Mouse (Mus musculus): ENCODE measurements at regions not wholly inside any gene's neighbourhood (a gene's known extent, or its start where the extent isn't known, plus 50 kb on each side); places are given as distances from the start of the nearest gene placed in this dataset.

DNA sequence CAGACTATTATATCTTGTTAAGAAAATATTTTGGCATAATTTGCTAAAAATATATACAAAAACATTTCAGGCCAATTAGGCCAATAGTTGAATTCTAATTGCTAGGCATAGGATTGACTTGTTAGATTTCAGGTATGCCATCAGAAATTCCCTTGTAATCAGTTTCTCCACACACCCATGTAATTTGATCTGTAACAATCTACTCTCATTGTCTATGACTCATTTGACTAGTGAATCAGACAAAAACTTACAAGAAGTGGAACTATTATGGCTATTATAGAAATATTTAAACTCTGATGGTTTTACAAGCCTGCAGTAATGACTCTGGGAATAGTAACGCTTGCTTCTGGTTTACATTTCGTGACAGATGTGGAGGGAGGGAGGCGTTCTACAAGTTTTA, 338.9 kb upstream of the Ptbp2 start:
- no peak for DNase-seq (ENCODE audit: low spot score)

DNA sequence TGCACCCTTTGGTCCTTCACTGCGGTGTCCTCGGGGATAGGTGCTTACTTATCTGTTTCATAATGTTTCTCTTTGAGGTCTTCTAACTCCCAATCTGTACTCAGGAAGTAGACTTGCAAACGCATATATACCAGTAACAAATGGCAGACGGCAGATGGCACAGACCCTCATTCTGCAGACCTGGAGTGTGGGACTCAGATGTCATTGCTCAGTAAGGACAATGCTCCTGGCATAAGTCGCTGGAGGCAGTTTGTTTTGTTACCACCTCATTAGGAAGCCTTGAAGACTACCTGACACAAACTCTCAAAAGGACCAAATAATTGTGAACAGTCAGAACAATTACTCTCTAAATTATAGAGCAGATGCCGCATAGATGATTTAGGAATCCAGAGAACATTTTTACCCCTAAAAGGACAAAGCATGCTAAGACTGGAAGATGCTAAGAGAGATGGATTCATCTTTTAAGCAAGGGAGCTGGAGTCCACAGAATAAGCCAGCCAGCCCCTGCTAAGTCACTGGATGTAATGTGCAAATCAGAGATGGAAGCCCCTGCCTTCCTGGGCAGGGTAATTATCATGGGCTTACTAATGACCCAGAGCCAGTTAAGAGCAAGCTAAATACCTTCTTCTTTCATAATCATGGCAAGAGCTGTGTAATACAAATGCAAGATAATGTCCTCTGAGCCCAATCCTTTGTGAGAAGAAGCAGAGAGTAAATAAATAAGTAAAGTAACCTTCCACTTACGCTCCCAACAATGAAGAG, 299.1 kb upstream of the Ptbp2 start:
- no peak for DNase-seq (ENCODE audit: low spot score)

DNA sequence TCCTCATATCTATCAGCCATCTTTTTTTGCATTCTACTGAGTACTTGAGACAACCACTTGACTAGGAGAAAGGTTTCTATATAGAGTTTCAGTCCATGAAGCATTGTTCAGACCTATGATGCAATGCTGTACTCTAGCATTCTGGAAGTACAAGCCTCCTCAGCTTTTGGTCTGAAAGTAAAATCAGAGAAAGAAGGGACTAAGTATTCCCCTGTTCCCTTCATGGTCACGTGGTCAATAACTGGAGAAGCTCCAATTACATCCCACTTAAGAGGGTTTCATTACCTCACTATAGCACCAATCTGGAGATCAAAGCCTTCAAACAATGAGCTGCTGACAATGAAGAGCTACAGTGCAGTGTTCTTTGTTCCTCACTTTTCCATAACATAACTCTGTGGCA, 289.3 kb upstream of the Ptbp2 start:
- no peak for DNase-seq (ENCODE audit: low spot score)

DNA sequence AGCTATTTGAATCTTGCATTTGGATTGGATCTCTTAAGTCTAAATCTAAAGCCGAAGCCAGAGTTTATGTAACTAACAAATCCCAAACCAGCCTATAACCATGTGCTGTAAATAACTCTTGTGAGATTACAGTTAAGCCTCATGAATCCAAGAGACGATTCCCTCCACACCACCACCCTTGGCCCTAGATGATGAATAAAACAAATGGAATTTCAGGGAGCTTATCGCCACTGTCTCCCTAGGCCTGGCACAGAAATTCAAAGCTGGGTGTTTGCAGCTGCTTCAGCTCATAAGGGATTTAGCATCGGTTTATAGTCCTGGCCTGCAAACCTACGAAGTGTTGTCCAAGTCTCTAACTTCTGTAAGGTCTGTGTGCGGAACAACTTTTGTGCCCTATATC, 281.4 kb upstream of the Ptbp2 start:
- peak; percentile 11 for DNase-seq (ENCODE audit: low spot score)

DNA sequence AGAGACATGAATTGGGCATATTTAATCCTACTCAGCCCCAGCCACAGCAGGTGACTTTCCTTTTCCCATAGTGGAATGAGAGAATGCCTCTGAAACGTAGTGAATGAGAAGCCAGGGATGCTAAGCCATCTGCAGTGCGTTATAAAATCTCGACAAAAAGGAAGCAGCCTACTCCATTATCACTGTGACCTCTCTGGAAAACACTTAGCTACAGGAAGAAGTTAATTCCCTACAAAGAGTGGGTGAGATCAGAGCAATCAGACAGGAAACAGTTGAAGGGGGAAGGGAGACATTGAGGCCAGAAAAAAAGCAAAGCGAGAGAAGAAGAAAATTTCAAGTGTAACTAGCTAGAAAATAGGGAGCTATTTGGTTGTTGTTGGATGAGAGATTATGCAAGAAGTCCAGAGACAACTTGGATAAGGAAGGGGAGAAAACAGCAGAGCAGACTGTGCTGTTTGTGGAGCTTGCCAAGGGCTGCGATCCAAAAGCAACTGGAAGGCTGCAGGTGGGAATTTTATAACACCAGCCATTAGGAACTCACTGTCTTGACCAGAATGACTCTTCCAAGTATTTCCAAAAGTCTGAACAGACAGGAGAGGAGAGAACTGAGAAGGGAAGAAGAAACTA, 280.7 kb upstream of the Ptbp2 start:
- DNase-seq (ENCODE audit: low spot score) = peak; percentile 20

DNA sequence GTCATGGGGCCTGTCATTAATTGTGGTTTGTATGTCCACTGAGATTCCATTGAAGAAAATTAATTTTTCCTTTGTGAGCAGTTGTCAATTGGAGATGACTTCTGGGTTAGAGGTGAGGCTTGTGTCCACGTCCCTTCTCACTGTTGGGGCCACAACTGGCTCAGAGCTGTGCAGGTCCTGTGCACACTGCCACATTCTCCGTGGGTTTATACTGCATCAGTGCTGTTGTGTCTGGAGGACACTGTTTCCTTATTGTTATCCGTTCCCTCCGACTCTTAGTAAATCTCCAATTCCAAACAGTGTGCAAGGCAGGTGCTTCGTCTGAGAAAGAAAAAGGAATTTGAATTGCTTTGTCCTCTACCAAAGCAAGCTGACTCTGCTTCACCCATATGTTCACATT, 278.0 kb upstream of the Ptbp2 start:
- DNase-seq (ENCODE audit: low spot score) = no peak

DNA sequence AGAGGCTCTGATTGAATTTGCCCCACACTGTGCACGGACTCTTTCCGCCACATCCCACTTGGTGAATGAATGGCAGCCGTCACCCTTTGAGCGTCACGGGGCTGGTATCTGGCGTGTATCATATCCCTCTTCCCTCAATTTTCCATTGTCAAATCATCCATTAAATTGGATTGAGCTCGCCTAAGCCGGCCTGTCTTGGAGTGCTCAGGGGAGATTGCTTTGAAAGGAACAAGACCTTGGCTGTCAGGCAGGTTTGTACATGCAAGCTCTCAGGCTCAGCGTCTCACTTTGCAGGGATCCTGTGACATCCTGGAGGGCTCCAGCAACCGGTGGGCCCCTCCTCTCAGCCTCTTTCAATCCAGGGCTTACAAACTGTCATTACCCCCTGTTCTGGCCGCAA, 275.7 kb upstream of the Ptbp2 start:
- no peak for DNase-seq (ENCODE audit: low spot score)

DNA sequence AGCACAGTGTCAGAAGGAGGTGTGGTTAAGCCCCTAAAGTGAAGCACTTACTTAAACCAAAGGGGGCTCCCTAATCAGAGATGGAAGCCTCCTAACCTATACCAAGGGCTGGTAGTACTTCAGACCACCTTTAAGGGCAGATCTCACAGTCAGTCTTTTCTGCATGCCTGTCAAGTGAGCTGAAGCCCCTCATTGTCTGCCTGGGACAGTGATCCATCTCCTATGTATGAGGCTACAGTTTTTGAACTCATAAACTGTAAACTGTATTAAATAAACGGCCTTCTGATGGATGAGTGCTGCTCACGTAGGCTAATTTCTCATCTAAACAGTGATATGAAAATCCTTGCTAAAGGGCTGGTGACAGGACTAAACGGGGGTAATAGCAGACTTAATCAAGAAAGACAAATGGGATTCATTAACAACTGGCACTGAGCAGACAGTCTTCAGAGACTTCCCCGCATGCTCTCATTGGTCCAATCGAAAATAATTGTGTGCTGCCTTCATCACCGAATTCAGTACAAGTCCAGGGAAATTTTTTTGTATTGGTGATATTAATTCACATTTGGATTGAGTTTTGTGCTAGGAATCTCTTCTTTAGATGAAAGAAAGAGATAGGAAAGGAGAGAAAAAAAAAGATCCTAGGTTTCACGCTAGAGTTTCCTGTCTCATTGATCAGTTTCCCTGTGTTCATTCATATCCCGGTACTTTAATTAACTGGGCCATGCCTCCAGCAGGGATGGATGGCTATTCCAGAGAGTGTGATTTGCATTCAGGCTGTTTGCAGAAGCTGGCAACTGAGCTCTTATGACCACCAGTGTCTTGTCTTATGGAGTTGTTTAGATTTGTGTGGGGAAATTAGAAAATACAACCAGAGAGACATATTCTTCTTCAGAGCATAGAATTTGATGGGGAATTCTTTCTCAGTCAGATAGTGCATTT, 271.2 kb upstream of the Ptbp2 start:
- no peak for DNase-seq (ENCODE audit: low spot score)

DNA sequence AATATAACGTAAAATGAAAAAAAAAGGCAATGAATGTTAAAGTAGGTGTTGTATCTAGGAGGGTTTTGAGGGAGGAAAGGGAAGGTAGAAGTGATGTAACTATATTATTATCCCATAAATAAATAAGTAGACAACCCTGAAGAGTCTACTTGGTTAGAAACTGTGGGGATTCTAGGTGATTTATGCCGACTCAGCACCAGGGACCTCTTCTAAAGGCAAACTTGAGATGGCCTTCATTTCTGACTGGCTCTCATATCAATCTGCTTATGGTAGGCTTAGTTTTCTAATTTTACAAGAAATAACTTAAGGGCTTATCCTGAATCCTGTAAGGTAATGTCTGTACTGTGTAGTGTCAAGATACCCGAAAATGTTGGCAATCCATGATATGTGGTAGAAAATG, 263.0 kb upstream of the Ptbp2 start:
- no peak for DNase-seq (ENCODE audit: low spot score)

DNA sequence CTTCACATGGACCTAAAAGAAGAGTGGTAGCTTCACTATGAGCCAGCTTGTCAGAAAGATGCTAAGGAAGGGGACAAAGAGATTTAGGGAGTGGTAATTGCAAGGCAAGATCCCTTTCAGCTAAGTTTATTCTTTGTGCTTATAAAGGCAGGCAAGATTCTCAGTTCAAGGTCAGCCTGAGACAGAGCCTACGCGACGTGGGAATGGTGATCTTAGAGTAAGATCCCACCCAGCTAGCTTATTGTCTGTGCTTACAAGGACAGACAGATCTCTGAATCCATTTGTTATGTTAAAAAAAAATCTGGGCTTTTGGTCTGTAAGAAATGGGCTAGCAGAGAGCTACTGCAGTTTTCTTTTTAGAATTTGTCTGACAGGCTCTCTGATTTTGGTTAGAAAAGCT, 253.3 kb upstream of the Ptbp2 start:
- DNase-seq (ENCODE audit: low spot score) = no peak

DNA sequence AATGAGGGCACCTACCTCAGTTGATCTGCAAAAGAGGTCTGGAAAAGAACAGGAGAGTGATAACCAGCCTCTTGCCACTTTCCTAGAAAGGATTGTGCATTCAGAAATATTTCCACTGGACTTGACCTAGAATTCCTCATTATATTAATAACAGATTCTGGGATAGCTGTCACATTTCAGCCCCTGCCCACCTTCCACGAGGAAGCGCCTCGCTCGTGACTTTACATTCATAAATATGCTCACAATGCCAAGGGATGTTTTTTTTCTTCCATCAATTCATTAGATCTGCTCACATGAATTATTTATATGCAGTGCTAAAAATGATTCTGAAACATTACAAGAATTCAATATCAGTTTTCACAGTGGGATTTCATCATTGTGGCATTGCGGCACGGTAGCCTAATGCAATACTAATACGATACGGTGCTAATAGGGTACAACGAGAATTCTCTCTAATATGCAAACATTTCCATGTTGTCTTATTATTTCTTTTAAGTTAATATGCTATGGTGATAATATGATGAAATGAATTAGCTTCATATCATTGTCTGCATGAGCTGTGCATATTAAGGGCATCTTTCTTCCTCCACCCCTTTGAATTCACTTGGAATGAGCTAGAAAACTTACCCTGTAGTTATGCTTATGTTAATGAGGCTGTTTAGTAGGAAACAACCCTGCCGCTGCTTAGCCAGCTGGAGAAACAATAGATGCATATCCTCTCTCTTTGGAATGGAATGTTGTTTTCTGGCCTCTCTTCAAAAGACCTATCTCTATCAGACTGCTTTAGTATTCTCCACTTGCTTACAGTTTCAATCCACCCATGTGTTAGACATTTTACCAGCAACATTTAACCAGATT, 235.8 kb upstream of the Ptbp2 start:
- no peak for DNase-seq (ENCODE audit: low spot score)

DNA sequence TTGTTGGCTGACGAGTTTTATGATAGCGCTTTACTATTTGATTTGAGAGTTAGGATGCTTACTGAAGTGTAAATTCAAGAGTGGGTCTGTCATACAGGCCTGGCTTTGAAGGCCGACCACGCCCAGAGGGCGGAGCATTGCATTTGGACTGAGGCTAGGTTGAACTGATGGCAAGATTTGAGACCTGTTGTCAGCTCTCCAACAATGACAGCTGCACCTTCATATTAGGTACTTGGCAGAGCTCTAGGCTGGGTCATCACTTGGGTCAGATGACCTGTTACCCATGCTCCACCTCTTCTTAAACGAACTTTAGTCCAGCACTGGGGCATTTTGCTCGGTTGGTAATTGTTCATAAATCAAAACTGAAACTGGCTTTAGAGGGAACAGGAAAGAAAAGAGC, 231.1 kb upstream of the Ptbp2 start:
- DNase-seq (ENCODE audit: low spot score) = no peak

DNA sequence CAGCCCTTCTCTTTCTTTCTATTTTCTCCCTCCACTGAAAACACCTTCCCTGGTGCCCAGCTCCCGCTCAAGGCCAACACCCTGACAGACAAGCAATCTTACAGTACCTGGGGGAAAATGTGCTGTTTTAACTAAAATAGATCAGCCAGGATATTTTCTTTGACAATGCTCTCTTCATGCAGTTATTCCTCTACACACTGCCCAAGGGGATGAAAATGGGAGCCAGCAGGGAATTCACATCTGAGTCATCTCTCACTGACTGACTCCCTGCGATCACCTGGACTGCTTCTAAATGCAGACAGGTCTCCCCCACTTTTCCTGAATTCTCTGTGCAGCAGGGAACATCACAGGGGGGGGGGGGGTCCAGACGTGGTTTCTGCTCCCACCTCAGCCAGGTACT, 227.6 kb upstream of the Ptbp2 start:
- DNase-seq (ENCODE audit: low spot score) = no peak

DNA sequence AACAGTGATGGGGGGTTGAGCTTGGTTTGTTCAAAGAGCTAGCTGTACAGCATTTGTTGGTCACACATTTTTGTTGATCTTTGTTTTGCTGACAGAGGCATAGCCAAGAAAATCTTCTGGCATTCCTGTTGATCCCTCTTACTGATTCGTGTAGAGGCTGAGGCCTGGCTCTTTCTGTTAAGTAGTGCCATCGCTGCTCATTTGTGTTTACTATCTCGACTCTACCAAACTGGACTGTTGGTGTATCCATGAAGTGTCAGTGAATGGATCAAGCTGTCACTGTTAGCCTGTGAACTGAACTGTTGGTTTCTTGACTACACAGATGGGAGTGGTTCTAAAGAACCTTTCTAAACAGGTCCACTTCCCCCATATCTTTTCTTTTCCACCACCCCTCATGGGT, 223.8 kb upstream of the Ptbp2 start:
- DNase-seq (ENCODE audit: low spot score) = no peak

DNA sequence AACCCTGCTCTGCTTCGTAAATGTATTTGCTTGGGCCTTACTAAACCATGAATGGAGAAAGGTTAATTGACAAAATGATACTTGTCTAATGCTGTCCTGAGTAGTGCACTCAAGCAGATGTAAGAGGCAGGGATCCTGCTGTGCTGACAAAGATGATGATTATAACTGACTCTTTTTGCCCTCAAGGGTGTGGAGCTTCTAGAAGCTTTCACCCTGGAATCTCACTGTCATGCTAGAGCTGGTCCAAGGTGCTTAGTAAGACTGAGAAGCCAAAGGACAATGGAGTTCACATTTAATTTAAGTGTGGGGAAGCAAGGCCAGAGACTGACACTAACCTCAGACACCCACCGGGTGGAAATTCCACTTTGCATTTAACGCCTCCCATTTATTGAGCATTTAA, 220.3 kb upstream of the Ptbp2 start:
- DNase-seq (ENCODE audit: low spot score) = no peak

DNA sequence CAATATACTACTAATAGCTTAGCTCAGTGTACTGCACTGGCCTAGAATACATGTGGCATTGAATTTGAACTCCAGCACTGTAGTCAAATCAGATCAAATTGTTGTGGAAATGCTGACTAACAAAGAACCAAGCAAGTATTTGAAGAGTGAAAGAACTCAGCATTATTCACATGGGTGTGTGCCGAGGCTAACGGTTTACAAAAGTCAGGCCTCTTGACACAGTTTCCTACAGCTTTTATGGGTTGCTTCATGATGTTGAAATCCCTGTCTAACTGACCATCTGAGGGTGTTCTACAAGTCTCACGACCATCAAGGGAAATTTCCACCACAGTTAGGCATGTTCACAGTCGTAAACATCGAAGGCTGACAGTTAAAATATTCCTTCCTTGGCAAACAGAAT, 216.0 kb upstream of the Ptbp2 start:
- no peak for DNase-seq (ENCODE audit: low spot score)

DNA sequence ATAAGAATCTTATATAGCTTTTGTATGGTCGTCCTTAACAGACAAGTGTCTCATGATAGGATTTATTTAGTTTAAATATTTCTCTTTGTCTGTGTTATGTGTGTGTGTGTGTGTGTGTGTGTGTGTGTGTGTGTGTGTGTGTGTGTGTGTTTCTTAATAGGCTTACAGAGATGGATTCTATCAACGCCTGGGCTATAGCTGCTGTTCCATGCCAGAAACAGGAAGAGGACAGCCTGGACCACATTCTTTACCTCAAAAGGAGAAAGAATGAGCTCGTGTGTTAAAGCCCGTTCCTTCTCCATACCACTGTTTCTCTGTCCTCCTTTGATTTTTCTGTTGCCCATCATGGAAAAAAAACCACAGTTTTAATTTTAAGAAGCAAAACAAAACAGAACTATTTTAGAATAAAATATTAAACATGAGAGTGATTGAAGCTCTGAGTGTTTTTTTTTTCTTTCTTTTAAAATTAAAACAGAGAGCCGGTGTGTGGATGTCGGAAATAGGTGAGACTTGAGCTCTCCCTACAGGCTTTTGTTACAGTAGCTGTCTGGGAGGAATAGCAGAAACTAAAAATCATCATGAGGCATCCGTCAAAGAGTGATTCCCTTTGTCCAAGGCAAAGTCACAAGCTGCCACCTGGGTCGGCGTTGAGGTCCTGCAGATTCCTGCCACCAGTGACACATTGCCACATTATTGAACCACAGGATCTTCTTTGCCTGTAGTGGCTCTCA, 212.2 kb upstream of the Ptbp2 start:
- DNase-seq (ENCODE audit: low spot score) = no peak

DNA sequence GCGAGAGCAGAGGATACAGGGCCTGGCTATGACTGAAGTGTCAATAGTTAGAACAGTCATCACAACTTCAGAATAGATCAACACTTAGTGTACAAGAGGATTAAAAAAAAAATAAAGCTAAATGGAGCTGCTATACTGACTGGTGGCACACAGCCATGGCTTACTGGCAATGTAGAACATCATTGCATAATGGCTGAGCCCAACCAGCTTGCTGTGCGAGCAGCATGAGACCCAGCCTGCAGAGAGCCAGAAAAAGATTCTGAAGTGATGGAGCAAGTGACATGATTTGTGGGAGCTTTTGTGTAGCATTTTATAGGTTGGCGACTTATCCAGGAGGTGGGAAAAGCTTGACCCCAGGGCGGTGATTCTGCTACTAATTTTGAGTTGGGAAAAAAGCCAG, 211.5 kb upstream of the Ptbp2 start:
- peak; percentile 20 for DNase-seq (ENCODE audit: low spot score)

DNA sequence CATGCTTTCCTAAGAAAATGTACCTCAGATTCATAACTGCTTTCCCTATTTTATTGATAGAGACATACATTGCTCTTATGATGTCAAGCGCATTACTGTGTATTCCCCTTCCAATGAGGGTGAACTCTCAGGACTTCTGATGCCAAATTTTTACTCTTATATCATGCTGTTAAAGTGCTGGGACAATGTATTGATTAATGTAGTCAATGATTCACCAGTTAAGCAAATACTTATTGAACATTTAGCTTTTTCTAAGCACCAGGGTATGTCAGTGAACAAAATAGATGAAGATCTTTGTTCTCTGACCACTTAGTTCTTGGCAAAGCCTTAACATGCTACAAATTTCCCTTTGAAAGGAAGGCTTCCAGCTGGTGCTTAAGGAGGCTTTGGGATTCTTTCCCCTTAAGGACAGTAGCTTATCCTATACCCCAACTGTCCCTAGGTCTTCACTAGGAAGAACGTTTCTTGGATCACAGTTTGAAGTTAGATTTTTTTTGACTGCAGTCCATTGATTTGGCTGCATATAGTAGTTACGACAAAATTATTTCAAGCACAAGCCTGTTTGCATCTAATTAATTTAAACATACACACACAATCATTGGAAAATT, 203.1 kb upstream of the Ptbp2 start:
- DNase-seq (ENCODE audit: low spot score) = no peak

DNA sequence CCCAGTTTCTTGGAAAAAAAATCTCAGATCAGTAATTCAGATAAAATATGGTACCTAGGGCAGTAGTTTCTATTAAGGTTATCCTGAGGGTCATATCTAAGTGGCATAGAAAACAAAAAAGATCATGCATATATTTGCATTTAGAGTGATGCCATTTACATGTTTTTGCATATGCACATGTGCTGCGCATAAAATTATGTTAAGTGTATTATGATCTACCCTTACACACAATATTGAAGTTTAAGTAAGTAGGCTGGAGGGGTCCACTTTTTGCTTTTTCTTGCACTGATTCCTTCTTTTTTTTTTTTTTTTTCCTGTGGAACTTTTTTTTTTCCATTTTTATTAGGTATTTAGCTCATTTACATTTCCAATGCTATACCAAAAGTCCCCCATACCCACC, 193.1 kb upstream of the Ptbp2 start:
- no peak for DNase-seq (ENCODE audit: low spot score)

DNA sequence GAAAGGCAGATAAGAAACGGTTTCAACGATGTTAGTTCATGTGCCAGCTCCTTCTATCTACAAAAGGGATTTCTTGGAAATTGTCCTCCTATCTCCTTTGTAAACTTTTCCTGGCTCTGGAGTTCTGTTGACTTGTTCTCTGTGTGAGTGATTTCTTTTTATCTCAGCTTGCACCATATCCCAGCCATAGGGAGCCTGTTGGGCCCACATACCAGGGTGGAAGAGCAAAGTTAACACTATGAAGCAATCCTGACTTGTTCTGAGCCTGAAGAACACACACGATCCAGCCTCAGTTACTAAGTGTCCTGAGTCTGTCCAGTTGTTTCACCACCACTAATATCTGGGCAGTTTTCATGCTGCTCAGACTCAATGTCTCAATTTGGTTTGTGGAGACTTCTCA, 192.1 kb upstream of the Ptbp2 start:
- no peak for DNase-seq (ENCODE audit: low spot score)
